Comparison of ENCODE assay signal across 15 mouse cellular contexts in genomic region chr9:108392676-108393075, GRCm38 (mm10). TPM values are rescaled to one million over a fixed set of nuclear protein-coding genes. Genes with fewer than 3 reads are reported as not detected.
DNase-seq lines count a peak whose midpoint lies in the region; ATAC-seq and TF ChIP-seq lines count a peak whose summit lies in the region.
"Had no signal": no experiment of that assay in that cellular context is flagged by ENCODE, and none has a peak within 500 bp of the region (broad histone marks: within the 10 kb centered on the region; RNA-seq: fewer than 3 reads in every experiment).

Gene 1700102P08Rik, plus strand, starts transcription at chr9:108392805.

- WGBS in lung, postnatal 0 days = 74% methylated on average over 18 of the region's 18 CpGs

- ATAC-seq in lung, postnatal 0 days = no peak

- intact Hi-C loops in gastrocnemius, adult 2 months (cut with DNase I) = no loop called here
- intact Hi-C loops in gastrocnemius, postnatal 14 days (cut with DNase I; ENCODE audit: low total_unique reads) = no loop called here

- peak; percentile 17 for DNase-seq in gastrocnemius, adult 2 months
- no peak for DNase-seq in gastrocnemius, postnatal 14 days
- peak; percentile 90 for DNase-seq in ES-CJ7 (ENCODE audit: low read depth, low spot score)
- peak; percentile 26 for DNase-seq in embryo, embryonic 9.5 days (ENCODE audit: extremely low spot score)
- peak; percentile 82 to 83 for DNase-seq in kidney, postnatal 36 days
- no peak for DNase-seq in layer of hippocampus, postnatal 25 days (ENCODE audit: extremely low spot score in 1 of 2, low spot score in 1 of 2)
- DNase-seq in right cerebral cortex, postnatal 25 days = no peak
- no peak for DNase-seq in lung, postnatal 0 days (ENCODE audit: low spot score)
- DNase-seq: cerebellum, adult 18-20 months; left cerebral cortex, postnatal 4 days; lung, adult 18-20 months; thymus, postnatal 36 days had no signal

- peaks cover 24% of the 10 kb centered on the region for H3K36me3 ChIP-seq in lung, postnatal 0 days (ENCODE audit: insufficient read depth, low read length)

- no peaks in the 10 kb centered on the region for H3K9me3 ChIP-seq in lung, postnatal 0 days (ENCODE audit: low read length)
- H3K9me3 ChIP-seq: heart, embryonic 10.5 days; hindbrain, embryonic 13.5 days; midbrain, embryonic 12.5 days had no signal

- no peak within 1 kb of the TSS for H3K27ac ChIP-seq in gastrocnemius, adult 2 months
- H3K27ac ChIP-seq in lung, postnatal 0 days (ENCODE audit: low read length) = no peak within 1 kb of the TSS
- H3K27ac ChIP-seq: heart, embryonic 10.5 days; hindbrain, embryonic 13.5 days; midbrain, embryonic 12.5 days had no signal

- no peaks in the 10 kb centered on the region for H3K4me1 ChIP-seq in lung, postnatal 0 days (ENCODE audit: insufficient read depth, low read depth, low read length)
- H3K4me1 ChIP-seq: heart, embryonic 10.5 days; hindbrain, embryonic 13.5 days; midbrain, embryonic 12.5 days had no signal

- H3K27me3 ChIP-seq in lung, postnatal 0 days (replicated peaks; ENCODE audit: insufficient read depth, low read length) = no peaks in the 10 kb centered on the region
- H3K27me3 ChIP-seq: hindbrain, embryonic 13.5 days; midbrain, embryonic 12.5 days had no signal

- no peak for TF ChIP-seq CTCF in gastrocnemius, adult 2 months (IDR thresholded peaks at IDR 0.05)
- TF ChIP-seq CTCF in lung, postnatal 0 days (IDR thresholded peaks at IDR 0.05) = no peak

- H3K4me3 ChIP-seq in gastrocnemius, adult 2 months = no peak within 1 kb of the TSS
- no peak within 1 kb of the TSS for H3K4me3 ChIP-seq in lung, postnatal 0 days (ENCODE audit: low read depth, low read length)
- H3K4me3 ChIP-seq: heart, embryonic 10.5 days; hindbrain, embryonic 13.5 days; midbrain, embryonic 12.5 days had no signal

- no peak within 1 kb of the TSS for H3K9ac ChIP-seq in lung, postnatal 0 days (replicated peaks; ENCODE audit: low read depth)
- H3K9ac ChIP-seq: hindbrain, embryonic 13.5 days; midbrain, embryonic 12.5 days had no signal

- no peak for TF ChIP-seq EP300 in lung, postnatal 0 days (IDR thresholded peaks at IDR 0.05)

- H3K4me2 ChIP-seq in lung, postnatal 0 days (replicated peaks; ENCODE audit: low read depth, low read length) = no peak within 1 kb of the TSS
- H3K4me2 ChIP-seq: hindbrain, embryonic 13.5 days; midbrain, embryonic 12.5 days had no signal

RNA-seq across cellular contexts. Expression of gene 1700102P08Rik, which starts in this region (rescaled TPM):
- 1 to 10 TPM in 1 of 2 experiments, under 1 TPM in 1; 0.92 to 1.5 TPM for total RNA-seq in gastrocnemius, adult 2 months (2021)
- under 1 TPM; 0.31 to 0.42 TPM for total RNA-seq in gastrocnemius, postnatal 14 days (2021)
- 1 to 10 TPM; 1.4 to 2.4 TPM for total RNA-seq in layer of hippocampus, postnatal 25 days (2021)
- polyA plus RNA-seq in lung, postnatal 0 days (2015; fragmentation: Nextera tagmentation; extraction: Ambion mirVana) = 0.35 and 0.49 TPM in 2 replicates

Comparison
In these comparisons a context has a peak if more than half of its experiments do, and no peak if none do; other contexts are left out.
1. DNase-seq: peak in gastrocnemius, adult 2 months (single experiment), ES-CJ7 (single experiment), embryo, embryonic 9.5 days (single experiment) and kidney, postnatal 36 days (2 of 2); none in gastrocnemius, postnatal 14 days (single experiment), layer of hippocampus, postnatal 25 days (0 of 2), right cerebral cortex, postnatal 25 days (single experiment) and lung, postnatal 0 days (single experiment).